Mouse (Mus musculus) kidney, postnatal 14 days (tissue): Measurements from ENCODE around the gene Ubxn6.

Experiments used
- DNase-seq: peaks from one replicate; pipeline ENCODE4 v3.0.0; 2022; ENCODE audit warnings: mixed read lengths

Gene Ubxn6

GRCm38 (mm10) chr17:56040857-56041163 is 34.0 kb downstream of the Ubxn6 start:
- no peak for DNase-seq

GRCm38 (mm10) chr17:56040030-56040856 is 34.6 kb downstream of the Ubxn6 start, which contains the start of gene Chaf1a:
Chaf1a (plus strand) TSS chr17:56040439.
- DNase-seq: peak; percentile 99

GRCm38 (mm10) chr17:56039345-56039744 is 35.5 kb downstream of the Ubxn6 start:
- DNase-seq: no peak

GRCm38 (mm10) chr17:56038583-56039261 is 36.1 kb downstream of the Ubxn6 start:
- DNase-seq: no peak

- DNase-seq: no peak
Observed at GRCm38 (mm10) chr17:56036901-56037287, 37.9 kb downstream of the Ubxn6 start.

GRCm38 (mm10) chr17:56036176-56036900 is 38.5 kb downstream of the Ubxn6 start, which contains the start of gene Sh3gl1:
Sh3gl1 (minus strand) TSS chr17:56036635.
- peak; percentile 99 for DNase-seq

- DNase-seq: no peak
Observed at GRCm38 (mm10) chr17:56035216-56035615, 39.6 kb downstream of the Ubxn6 start.

- no peak for DNase-seq
Observed at GRCm38 (mm10) chr17:56034726-56035100, 40.1 kb downstream of the Ubxn6 start.

- DNase-seq: no peak
Observed at GRCm38 (mm10) chr17:56034040-56034725, 40.6 kb downstream of the Ubxn6 start.

- DNase-seq: no peak
Observed at GRCm38 (mm10) chr17:56032831-56033230, 42.0 kb downstream of the Ubxn6 start.

- DNase-seq: peak; percentile 56
Observed at GRCm38 (mm10) chr17:56032127-56032733, 42.6 kb downstream of the Ubxn6 start.

- no peak for DNase-seq
Observed at GRCm38 (mm10) chr17:56031431-56031830, 43.4 kb downstream of the Ubxn6 start.

- peak; percentile 79 for DNase-seq
Observed at GRCm38 (mm10) chr17:56030919-56031318, 43.9 kb downstream of the Ubxn6 start.

GRCm38 (mm10) chr17:56030238-56030870 is 44.5 kb downstream of the Ubxn6 start:
- DNase-seq: no peak

- no peak for DNase-seq
Observed at GRCm38 (mm10) chr17:56027801-56028441, 46.9 kb downstream of the Ubxn6 start.

GRCm38 (mm10) chr17:56026881-56027280 is 47.9 kb downstream of the Ubxn6 start:
- no peak for DNase-seq

GRCm38 (mm10) chr17:56026303-56026702 is 48.5 kb downstream of the Ubxn6 start:
- DNase-seq: no peak

- DNase-seq: no peak
Observed at GRCm38 (mm10) chr17:56024931-56025330, 49.9 kb downstream of the Ubxn6 start.

- no peak for DNase-seq
Observed at GRCm38 (mm10) chr17:56024476-56024875, 50.4 kb downstream of the Ubxn6 start.

GRCm38 (mm10) chr17:56023386-56023785 is 51.4 kb downstream of the Ubxn6 start:
- DNase-seq: no peak

GRCm38 (mm10) chr17:56022989-56023290 is 51.9 kb downstream of the Ubxn6 start:
- DNase-seq: no peak
